Mouse (Mus musculus) cortical plate, adult 2 months (tissue): ENCODE data around the gene Mapk8ip1. TPM values are rescaled to one million over a fixed set of nuclear protein-coding genes. Genes with fewer than 3 reads are reported as not detected.

Source experiments
- H3K27ac ChIP-seq: fragments of 200-500 bp; 2 replicates; pipeline ENCODE4 v1.5.1; 2012; ENCODE audit warnings: low read length, control low read depth, inconsistent platforms; ENCODE audit not compliant: insufficient read depth
- H3K4me1 ChIP-seq: fragments of 200-500 bp; 2 replicates; pipeline ENCODE4 v1.6.1; 2011; ENCODE audit warnings: low read length; ENCODE audit not compliant: control insufficient read depth, insufficient read depth
- H3K4me3 ChIP-seq: fragments of 200-500 bp; 2 replicates; pipeline ENCODE4 v1.5.1; 2011; ENCODE audit warnings: mild to moderate bottlenecking, low read length, control low read depth; ENCODE audit not compliant: insufficient read depth
- CTCF ChIP-seq: fragments of 200-500 bp; IDR thresholded peaks from 2 replicates; pipeline ENCODE4 v1.5.1; 2011; ENCODE audit warnings: mild to moderate bottlenecking, control low read depth, low read length; ENCODE audit not compliant: insufficient read depth; ENCODE audit errors: extremely low read depth
- POLR2A ChIP-seq: fragments of 200-500 bp; IDR thresholded peaks from 2 replicates; pipeline ENCODE4 v1.6.1; 2011; ENCODE audit warnings: mild to moderate bottlenecking, low read length, control low read depth; ENCODE audit not compliant: insufficient read depth; ENCODE audit errors: extremely low read depth
- polyA plus RNA-seq: library from polyadenylated mRNA; depleted of rRNA; stranded (reverse); fragments of >200 nt; gene quantifications from 2 replicates; pipeline ENCODE4 v1.2.3, GENCODE M21; 2012; rRNA removed

Gene Mapk8ip1
- polyA plus RNA-seq: 320 and 321 TPM in 2 replicates

DNA sequence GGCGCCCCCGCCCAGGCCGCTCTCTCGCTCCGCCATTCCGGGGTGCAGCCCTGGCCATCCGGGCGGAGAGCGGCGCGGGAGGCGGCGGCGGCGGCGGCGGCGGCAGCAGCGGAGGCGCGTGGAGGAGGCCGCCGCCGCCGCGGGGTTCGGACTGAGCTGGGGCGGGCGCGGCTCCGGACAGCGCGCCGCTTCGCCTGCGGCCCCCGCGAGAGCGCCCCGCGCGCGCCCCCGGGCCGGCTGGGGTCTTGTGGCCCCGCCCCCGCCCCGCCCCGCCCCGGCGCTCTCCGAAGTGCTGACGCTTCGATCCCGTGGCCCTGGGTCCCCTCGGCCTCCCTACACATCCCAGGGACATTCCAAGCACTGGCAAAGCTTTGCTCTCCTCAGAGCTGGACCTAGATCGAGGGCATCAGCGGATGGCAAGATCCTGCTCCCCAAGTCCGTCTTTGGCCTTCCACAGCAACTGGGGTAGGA lies at the start of gene Mapk8ip1:
Mapk8ip1 (minus strand) TSS at position 173 of the 471 bp plus-strand sequence.
- H3K27ac ChIP-seq: peak within 1 kb of the TSS; percentile 89
- H3K4me1 ChIP-seq: peaks cover 16% of the 10 kb centered on the region; the same call in 1 of the 2 replicates
- TF ChIP-seq POLR2A (peak; percentile 54; the same call in 1 of the 2 replicates), CTCF (no peak)
- H3K4me3 ChIP-seq: peak within 1 kb of the TSS; percentile 93

DNA sequence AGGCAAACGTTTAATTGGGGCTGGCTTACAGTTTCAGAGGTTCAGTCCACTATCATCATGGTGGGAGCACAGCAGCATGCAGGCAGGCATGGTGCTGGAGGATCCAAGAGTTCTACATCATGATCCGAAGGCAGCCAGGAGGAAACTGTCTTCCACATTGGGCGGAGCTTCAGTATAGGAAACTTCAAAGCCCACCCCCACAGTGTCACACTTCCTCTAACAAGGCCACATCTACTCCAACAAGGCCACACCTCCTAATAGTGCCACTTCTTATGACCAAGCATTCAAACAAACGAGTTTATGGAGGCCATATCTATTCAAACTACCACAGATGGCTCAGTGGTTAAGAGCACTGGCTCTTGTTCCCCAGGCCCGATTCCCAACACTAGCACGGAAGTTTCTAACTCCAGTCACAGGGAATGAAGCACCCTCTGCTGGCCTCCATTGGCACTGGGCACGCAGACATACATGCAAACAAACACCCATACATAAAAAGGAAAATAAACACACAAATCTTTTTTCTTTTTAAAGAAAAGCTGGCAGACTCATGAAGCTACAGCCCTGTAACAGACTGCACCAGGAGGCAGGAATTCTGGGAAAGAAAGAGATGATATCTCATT lies 46.2 kb upstream of the Mapk8ip1 start:
- Histone ChIP-seq H3K4me1 (peaks cover 6% of the 10 kb centered on the region), H3K4me3 (no peak overlapping the region), H3K27ac (no peak overlapping the region)
- TF ChIP-seq CTCF (peak; percentile 20; the same call in 1 of the 2 replicates), POLR2A (no peak)

DNA sequence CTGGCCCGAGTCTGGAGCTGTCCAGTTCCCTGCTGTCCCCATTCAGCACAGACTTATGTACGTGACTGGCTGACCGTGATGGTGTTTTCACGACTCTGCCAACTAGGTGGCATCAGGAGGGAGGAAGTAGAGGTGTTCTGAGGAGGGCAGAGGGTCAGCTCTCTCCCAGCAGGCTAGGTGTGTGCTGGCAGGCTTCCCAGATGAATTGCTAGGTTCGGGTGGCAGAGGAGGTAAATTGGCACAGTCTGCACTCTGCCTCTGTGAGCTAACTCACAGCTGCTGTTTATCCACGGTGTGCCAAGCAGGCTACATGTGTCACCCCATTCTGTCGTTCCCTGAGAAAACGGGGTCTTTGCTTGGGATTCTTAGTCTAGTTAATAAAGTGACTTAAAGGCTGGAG lies 45.6 kb upstream of the Mapk8ip1 start:
- Histone ChIP-seq H3K4me1 (peaks cover 12% of the 10 kb centered on the region), H3K27ac (no peak overlapping the region), H3K4me3 (no peak overlapping the region)
- TF ChIP-seq CTCF (no peak), POLR2A (no peak)

- TF ChIP-seq CTCF: no peak
- TF ChIP-seq POLR2A: no peak
- H3K27ac ChIP-seq: no peak overlapping the region
- peaks cover 13% of the 10 kb centered on the region for H3K4me1 ChIP-seq
- H3K4me3 ChIP-seq: no peak overlapping the region
These were observed 44.8 kb upstream of the Mapk8ip1 start for GRCm38 (mm10) chr2:92445890-92446289.

GRCm38 (mm10) chr2:92444376-92444775 lies 43.3 kb upstream of the Mapk8ip1 start:
- TF ChIP-seq POLR2A (no peak), CTCF (no peak)
- Histone ChIP-seq H3K4me1 (peaks cover 13% of the 10 kb centered on the region), H3K4me3 (no peak overlapping the region), H3K27ac (no peak overlapping the region)

GRCm38 (mm10) chr2:92443313-92443712 lies 42.2 kb upstream of the Mapk8ip1 start:
- TF ChIP-seq CTCF (no peak), POLR2A (no peak)
- Histone ChIP-seq H3K27ac (no peak overlapping the region), H3K4me1 (peaks cover 15% of the 10 kb centered on the region), H3K4me3 (no peak overlapping the region)

GRCm38 (mm10) chr2:92442419-92443001 lies 41.4 kb upstream of the Mapk8ip1 start:
- peaks cover 18% of the 10 kb centered on the region for H3K4me1 ChIP-seq
- no peak overlapping the region for H3K4me3 ChIP-seq
- TF ChIP-seq CTCF (no peak), POLR2A (0 out of 2 replicates have a peak, but pooled peaks have one; percentile 7)
- peak overlapping the region; percentile 87 for H3K27ac ChIP-seq

- H3K4me3 ChIP-seq: no peak overlapping the region
- H3K4me1 ChIP-seq: peaks cover 14% of the 10 kb centered on the region
- no peak for TF ChIP-seq CTCF
- TF ChIP-seq POLR2A: no peak
- no peak overlapping the region for H3K27ac ChIP-seq
These were observed 39.4 kb upstream of the Mapk8ip1 start for GRCm38 (mm10) chr2:92440432-92440831.

DNA sequence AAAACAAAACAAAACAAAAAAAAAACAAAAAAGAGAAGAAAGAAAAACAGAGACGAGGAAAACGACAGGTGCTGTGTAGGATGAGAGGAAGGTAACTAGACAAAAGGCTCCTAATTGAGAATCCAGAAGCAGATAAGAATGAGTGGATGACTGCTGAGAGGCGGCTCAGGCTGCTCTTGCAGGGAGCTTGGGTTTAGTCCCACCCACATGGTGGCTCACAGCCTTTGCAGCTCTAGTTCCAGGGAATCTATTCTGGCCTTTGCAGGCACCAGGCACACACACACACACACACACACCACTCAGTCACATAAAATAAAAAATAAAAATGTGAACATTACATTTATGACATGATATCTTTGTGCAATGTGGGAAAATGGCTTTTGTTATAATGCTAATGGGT lies 37.5 kb upstream of the Mapk8ip1 start:
- H3K4me3 ChIP-seq: no peak overlapping the region
- H3K27ac ChIP-seq: no peak overlapping the region
- TF ChIP-seq POLR2A: 0 out of 2 replicates have a peak, but pooled peaks have one; percentile 16
- TF ChIP-seq CTCF: no peak
- H3K4me1 ChIP-seq: peaks cover 19% of the 10 kb centered on the region

- Histone ChIP-seq H3K4me3 (0 out of 2 replicates have a peak overlapping the region, but pooled peaks have one; percentile 6), H3K27ac (peak overlapping the region; percentile 58), H3K4me1 (peaks cover 19% of the 10 kb centered on the region)
- peak; percentile 90 for TF ChIP-seq CTCF
- no peak for TF ChIP-seq POLR2A
These were observed 36.8 kb upstream of the Mapk8ip1 start for GRCm38 (mm10) chr2:92437875-92438274.
